Mouse (Mus musculus): ENCODE data around the gene Tfdp2.
A peak's percentile ranks its signal among the peaks of the same experiment; 100 is the strongest.
"Not testable (repeated sequence)": the region's sequence is repeated elsewhere in the genome, so short reads cannot be mapped to it uniquely, and the experiment has no call there.

The Tfdp2 gene

DNA sequence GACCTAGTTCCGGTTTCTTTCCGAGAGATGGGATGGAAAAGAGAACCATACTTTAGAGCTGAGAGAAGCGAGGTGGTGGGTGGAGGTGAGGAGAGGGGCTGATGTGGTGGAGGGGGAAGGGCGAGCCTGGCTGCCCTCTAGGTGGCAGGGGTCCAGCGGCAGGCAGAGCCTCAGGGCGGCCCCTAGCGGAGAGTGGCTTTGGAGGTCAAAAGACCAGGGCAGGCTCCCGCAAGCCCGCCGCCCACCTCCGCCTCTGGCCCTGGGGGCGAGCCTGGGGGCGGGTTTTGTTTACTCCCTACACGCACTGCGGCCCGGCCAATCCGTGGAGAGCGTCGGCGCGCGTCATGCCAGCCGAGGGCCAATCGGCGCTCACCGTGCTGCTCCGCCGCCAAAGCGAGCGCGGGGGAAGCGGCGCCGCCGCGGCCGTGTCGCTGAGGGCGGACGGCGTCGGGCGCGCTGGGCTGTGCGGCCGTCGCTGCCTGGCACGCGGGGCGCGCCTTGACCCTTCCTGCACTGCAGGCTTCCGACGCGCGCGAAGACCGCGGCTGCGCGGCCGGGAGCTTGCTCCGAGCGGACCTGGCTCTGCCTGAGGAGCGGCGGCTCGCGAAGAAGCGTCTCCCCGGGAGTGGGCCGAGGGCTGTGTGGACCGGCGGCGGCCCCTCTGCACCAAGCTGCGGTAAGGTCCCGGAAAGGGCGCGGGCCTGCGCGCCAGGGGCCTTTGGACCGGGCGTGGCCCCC, at the start of gene Tfdp2:
Gene Tfdp2, plus strand, starts transcription at position 391 of the 738 bp plus-strand sequence.
- peak; percentile 89 for DNase-seq (ENCODE audit: low spot score)

DNA sequence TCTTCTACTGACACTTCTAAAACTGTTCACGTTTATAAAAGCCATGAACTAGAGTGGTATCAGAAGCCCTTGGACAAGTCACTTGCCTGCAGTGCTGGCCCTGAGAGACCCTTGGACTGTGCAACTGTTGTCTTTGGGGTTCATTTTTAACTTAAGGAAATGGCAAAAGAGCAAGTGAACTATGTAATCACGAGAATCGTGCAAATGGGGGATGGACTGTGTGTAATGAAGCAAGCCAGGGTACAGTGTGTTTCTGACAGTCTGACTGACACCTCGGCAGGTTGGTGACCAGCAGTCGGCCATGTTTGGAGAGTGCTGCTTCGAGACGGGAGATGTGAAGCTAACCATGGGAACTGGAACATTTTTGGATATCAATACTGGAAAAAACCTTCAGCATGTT, 43.3 kb upstream of the Tfdp2 start:
- no peak for DNase-seq (ENCODE audit: low spot score)

DNA sequence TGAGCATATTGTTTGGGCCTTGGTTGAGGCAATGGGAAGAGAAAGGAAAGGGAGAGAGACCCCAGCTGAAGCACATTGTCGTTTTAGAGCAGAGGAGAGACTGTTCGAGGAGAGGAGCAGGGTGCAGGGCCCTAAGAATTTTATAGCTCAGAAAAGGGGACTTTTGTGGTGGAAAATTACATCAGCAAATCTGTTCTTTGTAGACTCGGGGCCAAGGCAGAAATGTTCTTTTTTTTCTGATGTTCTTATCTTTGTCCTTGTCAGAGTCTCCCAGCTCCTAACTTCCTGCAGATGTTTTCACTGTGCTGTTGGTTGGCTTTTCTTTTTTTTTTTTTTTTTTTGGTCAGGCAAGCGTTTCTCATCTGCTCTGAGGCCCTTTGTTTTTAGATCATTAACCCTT, 37.6 kb upstream of the Tfdp2 start:
- DNase-seq (ENCODE audit: low spot score) = no peak

DNA sequence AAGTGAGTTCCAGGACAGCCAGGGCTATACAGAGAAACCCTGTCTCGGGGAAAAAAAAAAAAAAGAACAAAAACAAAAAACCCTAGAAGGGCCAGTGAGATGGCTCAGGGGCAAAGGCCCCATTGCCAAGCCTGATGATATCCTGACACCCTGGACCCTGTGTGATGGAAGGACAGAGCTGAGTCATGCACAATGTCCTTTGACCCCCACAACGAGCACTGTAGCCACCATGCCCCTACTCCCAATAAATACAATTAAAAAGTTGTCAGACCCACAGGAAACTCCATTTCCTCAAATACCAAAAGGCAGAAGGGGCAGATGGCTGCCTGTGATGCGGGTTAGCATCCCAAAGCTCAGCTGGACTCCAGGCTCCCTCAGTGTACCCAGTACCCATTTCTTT, 37.0 kb upstream of the Tfdp2 start:
- no peak for DNase-seq (ENCODE audit: low spot score)

DNA sequence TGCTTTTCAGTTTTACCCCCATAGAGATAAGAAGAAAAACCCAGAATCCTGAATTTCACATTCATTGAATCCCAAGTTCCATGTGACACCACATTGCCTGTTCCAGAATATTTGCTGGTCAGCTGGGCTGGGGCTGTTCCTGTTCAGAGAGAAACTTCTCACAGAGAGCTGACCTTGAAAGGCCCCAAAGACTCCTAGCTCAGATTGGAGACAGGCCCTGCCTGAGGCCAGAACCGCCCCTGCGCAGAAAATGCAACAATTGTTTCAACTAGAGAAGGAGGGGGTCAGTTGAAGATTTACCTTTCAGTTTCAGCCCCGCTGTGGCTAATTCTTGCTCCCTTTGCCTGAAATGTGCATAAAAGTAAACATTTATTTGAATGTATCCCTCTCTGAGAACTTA, 35.3 kb upstream of the Tfdp2 start:
- DNase-seq (ENCODE audit: low spot score) = no peak

DNA sequence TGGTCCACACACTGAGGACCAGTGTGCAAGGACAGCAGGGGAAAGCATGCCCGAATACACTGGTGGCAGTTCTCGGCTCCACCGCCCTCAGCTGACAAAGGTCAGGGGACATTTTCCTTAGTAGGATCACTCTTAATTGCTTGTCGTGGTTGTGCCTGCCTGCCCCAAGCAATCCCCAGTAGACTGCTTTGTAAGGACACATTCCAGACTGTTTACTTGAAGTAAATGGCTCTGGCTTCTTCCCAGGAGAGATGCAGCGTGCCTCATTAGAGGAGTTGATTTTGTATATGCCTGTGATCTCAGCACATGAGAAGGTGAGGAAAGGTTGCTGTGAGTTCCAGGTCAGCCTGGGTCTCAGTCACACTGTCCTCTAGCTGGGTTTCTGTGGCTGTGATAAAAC, 33.7 kb upstream of the Tfdp2 start:
- DNase-seq (ENCODE audit: low spot score) = no peak

DNA sequence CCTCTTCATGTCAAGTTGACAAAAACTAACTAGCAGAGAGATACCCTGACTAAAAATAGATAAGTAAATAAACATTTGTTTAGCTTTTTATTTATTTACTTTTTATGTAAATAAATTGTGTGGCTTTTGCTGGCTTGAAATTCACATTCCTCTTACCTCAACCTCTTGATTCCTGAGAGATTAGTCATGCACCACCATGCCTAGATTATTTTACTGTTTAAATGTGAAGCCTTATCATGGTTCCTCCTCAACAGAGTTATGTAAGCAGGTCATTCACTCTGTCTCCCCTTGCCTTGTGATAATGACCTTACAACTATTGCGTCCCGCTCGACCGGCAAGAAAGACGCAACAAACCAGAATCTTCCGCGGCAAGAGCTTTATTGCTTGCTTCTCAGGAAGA, 32.6 kb upstream of the Tfdp2 start:
- DNase-seq (ENCODE audit: low spot score) = no peak

DNA sequence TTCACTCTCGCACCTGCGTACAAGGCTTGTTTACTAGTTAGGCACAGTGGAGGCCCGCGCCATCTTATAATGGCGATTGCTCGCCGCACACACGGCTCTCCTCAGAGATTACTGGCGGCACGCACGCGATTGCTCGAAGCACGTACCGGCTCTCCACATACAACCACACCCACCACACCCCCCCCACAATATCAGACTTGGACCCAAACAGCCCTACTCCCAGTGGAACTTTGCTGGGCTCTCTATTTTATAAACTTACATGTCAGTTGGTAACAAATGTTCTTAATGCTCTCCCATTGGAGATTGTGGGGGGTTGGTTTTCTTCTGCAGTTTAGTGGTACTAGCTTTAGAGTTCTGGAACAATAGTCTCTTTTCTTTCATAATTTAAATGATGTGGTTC, 32.1 kb upstream of the Tfdp2 start:
- DNase-seq (ENCODE audit: low spot score) = not testable (repeated sequence)

DNA sequence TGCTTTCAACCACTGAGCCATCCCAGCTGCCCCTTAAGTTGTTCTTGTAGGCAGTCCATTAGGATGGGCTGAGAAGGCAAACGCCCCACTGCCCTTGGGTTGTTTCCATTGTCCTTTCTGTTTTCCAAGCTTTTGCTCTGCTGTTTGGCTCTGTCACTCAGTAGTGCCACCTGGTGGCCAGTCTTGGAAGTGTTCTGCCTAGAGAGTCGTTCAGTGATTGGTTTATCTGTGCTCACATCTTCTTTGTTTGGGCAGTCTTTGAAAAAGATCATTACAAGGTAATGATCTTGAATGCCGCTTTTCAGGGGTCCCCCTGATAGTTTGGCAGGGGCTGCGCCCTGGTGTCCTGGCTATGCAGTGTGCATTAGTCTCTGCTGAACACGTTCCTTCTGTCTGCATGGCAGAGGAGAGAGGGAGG, 28.9 kb upstream of the Tfdp2 start:
- peak; percentile 69 for DNase-seq (ENCODE audit: low spot score)

DNA sequence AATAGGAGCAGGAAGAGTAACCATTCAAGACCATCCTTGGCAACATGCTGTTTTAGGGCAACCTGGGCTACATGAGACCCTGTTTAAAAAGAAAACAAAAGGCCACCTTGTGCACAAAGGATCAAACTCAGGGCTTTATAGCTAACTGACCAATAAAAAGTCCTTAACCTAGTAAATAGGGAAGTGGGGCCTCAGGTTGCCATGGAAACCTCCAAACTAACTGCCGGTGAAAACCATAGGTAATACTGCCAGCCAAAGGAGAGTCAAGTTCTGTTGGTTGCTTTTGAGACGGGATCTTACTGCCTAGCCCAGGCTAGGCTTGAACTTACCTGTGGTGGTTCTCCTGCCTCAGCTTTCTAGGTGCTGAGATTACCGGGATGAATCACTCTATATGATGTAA, 25.5 kb upstream of the Tfdp2 start:
- DNase-seq (ENCODE audit: low spot score) = no peak

DNA sequence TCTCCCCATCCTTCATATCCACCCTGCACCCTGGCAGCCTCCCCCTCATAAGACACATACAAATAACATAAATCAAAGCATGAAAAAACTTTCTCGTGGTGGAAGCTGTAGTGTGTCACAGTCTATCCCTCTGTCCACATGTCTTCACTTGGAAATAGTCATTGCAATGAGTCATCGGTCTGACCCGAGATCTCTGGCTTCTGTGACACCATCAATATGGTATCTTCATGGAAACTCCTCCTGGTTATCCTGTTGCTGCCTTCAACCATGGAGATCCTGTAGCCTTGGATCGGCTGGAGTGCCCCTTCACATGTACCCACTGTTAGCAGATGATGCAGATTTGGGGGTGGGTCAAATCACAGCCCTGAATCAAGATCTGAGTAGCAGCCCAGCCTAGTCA, 11.2 kb upstream of the Tfdp2 start:
- DNase-seq (ENCODE audit: low spot score) = no peak

DNA sequence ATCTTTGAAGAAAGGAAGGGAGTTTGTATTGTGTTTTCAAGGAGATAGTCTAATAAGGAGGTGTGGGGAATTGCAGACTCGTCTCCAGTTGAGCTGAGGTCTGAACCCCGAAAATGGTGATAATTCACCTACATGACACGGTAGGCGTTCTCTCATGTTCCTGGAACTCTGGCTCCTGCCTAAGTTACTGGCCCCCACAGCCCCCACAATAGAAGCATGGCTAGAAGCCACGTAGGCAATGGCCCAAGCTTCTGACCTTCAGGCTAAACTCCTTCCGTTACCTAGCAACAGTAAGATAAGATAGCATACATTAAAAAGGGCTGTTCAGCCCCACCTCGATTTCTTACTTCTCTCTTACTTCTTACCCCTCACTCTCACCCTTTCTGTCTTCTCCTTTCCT, 9.4 kb upstream of the Tfdp2 start:
- no peak for DNase-seq (ENCODE audit: low spot score)

DNA sequence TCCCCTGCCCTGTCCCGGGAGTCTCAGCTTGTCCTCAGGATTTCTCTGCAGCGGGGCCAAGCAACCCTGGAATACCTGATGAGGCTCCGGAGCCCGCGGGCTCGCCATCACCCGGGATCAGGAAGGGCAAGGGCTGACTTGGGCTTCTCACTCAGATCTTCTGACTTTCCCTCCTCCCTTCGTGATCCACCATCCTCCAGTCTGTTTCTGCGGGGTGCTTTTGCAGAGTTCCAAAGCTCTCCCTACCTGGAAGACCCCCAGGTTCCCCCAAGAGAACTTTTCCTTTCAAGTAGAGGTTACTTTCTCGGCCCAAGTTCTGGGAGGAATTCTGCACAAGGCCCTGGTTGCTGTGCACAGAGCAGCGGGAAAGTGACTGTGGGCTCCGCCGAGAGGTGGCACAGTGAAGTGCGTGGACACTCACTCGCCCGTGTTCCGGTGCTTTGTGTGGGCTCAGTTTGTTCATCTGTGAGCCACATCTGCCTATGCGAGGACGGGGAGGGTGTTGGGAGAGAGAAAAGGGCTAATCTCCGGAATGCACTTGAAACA, 634 bp downstream of the Tfdp2 start:
- DNase-seq (ENCODE audit: low spot score) = peak; percentile 46

DNA sequence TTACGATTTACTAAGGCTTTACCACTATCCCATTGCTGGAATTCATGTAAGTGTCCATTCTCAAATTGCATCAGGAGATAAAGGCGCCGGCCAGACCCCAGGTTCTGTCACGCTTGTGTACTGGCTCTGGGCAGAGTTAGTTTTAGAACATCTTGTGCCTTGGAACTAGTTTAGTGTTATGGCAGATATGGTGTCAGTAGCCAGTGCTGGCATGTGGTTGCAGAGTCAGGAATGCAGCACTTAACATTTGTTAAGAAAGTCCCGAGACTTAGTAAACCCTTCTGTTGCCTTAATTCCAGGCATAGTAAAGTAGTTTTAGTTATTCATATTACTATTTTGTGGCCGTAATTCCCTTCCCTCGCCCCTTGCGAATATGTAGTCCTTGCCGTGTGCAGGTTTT, 1.7 kb downstream of the Tfdp2 start:
- DNase-seq (ENCODE audit: low spot score) = no peak

DNA sequence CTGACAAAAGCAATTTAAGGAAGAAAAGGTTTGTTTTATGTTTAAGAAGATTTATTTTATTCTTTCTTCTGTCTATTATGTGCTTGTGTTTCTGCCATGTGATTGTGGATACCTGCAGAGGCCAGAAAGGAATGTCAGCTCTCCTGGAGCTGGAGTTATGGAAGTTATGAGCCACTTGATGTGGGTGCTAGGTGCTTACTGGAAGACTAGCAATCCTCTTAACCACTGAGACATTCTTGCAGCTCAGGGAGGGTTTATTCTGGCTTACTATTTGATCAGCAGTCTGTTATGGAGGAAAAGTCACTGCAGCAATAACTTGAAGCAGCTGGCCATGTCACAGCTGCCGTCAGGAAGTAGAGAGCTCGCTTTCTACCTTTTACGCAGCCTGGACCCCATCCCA, 7.6 kb downstream of the Tfdp2 start:
- DNase-seq (ENCODE audit: low spot score) = no peak

DNA sequence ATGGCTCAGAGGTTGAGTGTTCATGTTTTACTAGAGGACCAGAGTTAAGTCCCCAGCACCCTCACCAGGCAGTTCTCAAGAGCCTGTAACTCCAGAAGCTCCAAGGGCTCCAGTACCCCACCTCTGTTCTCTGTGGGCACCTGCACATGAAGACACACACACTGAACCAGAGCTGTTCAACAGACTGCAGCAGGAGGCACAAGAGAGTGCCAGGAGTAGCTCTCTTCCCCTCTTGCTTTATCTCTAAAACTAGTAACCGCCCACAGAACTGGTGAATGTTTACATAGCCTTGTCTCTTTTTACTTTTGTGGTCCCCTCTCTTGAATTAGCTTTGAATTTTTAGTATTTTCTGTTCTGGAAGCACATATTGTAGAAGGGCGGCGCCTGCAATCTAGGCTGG, 11.4 kb downstream of the Tfdp2 start:
- DNase-seq (ENCODE audit: low spot score) = no peak

DNA sequence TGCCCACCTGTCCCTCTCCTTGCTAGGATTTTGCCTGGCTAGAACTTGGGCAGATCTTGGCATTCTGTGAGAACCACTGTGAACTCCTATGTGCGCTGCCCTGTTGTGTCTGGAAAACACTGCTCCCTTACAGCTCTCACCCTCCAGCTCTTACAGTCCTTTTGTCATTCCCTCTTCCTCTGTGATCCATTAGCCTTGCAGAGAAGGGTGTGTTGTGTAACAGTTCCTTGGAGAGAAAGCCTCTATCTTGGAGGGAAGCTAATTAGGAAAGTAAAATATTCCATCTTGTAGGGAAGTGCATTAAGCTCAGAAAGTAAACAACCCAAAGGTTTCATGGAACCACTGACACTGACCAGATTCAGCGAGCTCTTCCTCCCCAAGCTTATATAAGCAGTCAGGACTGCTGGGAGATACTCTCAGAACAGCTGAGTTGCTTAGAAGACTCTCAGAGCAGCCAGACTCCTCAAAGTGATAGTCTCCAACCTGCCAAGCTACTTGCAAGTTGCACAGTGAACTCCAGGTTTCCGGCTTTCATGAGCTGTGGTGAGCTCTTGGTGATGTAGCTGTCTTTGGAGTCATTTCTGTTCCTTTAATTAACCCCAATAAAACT, 17.1 kb downstream of the Tfdp2 start:
- DNase-seq (ENCODE audit: low spot score) = no peak

DNA sequence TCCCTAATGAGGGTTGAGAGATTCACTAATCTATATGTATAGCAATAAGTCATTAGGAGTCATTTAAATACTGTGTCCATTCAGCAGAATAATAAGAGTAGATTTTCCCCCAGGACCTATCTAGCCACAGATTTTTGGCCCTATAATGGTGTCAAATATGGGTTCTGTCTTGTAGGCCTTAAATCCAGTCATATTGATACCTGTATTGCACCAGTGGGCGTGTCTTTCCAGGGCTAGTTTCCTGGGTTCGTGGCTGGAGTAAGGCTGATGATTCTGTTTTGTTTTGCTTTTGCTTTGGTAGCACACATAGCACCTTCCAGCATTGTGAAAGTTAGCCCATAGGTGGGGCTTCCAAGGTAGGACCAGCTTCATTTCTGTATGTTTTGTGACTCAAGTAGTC, 18.1 kb downstream of the Tfdp2 start:
- DNase-seq (ENCODE audit: low spot score) = no peak

DNA sequence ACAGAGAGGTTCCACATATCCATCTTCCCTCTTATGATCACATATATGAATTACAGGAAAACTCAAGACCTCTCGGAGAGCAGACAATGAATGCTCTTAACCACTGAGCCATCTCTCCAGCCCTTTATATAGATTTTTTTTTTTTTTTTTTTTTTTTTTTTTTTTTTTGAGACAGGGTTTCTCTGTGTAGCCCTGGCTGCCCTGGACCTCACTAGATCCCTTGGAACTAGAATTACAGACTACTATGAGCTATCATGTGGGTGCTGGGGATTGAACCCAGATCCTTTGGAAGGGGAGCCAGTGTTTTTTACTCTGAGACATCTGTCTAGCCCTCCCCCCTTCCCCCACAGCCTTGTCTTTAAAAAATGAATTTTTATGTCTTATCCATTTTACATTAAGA, 21.2 kb downstream of the Tfdp2 start:
- no peak for DNase-seq (ENCODE audit: low spot score)

DNA sequence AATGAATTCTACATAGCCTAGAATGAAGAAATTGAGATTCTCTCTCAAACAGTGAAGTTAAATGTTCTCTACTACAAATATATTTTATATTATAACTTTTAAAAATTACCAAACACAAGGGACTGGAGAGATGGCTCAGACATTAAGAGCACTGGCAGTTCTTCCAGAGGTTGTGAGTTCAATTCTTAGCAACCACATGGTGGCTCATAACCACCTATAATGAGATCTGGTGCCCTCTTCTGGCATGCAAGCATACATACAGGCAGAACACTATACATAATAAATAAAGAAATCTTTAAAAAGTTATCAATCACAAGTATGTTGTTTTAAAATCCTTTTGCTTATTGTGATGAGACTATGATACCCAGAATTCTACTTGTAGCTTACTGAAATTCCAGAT, 21.7 kb downstream of the Tfdp2 start:
- DNase-seq (ENCODE audit: low spot score) = no peak

DNA sequence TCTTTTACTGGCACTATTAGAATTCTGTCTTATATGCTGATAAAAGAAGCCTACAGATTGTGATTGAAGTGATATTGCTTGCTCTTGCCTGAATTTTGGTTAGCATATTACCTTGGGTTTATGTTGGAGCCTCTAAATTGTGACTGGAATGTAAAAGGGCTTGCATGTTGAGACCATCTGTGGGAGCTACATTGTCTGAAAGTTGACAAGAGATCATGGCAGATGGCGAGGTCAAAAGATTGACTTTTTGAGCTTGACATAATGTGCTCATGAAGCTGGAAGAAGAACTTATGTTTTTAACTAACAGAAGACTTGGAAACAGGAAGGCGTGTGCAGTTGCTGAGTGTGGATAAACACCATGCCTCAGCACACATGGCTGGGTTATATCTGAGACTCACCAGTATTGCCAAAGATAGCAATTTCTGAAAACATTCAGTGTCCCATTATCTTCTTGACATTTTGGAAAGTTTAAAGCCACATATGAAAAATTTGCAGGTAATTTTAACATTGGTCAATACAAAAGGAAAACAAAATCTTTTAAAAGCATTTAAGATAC, 23.1 kb downstream of the Tfdp2 start:
- no peak for DNase-seq (ENCODE audit: low spot score)

DNA sequence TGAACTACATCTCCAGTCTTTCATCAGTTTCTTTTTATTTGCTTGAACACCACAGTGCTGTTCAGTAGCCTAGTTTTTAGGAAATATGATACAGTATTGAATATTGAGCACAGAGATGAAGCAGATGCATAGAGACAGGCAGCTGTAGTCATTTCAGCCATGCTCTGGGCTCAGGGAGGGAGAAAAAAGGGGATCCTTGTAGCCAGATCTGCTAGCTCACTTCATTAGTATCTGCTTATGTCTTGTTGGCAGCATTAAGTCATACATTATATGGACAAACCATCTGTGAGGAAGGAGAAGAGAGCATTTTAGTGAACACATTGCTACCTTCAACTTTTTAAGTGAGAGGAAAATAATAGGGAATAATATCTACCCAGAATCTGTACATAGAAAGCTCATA, 24.3 kb downstream of the Tfdp2 start:
- DNase-seq (ENCODE audit: low spot score) = no peak

DNA sequence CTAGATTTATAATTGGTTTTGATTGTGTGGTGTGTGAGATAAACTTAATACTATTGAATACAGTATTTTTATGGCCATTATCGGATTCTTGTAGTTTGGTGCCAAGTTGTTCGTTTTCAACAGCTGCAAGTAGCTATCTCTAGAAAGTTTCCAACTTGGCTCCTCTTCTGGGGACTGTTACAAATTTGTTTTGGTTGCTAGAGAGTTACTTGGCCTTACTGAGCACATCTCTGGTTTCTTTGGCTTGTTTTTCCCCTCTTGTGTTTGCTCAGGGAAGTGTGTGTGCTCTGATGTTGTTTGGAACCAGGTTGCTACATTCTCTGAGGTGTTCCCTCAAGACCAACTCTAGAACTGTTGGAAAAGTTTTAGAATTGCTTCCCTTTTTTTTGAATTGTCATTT, 27.2 kb downstream of the Tfdp2 start:
- DNase-seq (ENCODE audit: low spot score) = no peak

DNA sequence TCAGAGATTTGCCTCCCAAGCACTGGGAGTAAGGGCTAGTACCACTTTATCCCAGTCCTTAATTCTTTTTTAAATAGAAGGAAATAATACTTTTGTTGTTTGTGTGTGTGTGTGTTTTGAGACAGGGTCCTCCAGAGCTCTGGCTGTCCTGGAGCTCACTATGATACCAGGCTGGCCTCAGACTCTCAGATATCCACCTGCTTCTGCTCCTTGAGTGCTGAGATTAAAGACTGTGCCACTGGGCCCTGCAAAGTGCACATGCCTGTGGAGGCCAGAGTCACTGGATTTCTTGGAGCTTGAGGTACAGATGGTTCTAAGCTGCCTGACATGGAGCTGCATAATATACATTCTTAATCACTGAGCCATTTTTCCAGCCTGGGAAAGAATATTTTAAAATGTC, 32.2 kb downstream of the Tfdp2 start:
- no peak for DNase-seq (ENCODE audit: low spot score)

All from layer of hippocampus, adult 11-12 months (tissue).